Mouse (Mus musculus) C3H10T1/2 (cell line): Measurements from ENCODE around the gene Gm19402. TPM values are rescaled to one million over a fixed set of nuclear protein-coding genes. Genes with fewer than 3 reads are reported as not detected.

ENCODE experiments used
- polyA plus RNA-seq, 2 experiments: library from polyadenylated mRNA; unstranded; fragments of >200 nt; fragmentation: generic; extraction: Trizol; gene quantifications; one replicate each; pipeline ENCODE4 v1.2.1; 2012; ENCODE audit warnings: missing spikeins in 2 of 2

The Gm19402 gene
- not detected for polyA plus RNA-seq

GRCm38 (mm10) chr10:77690356-77690807, at the start of gene Gm19402:
Gm19402 (minus strand) TSS chr10:77690757.

GRCm38 (mm10) chr10:77726186-77726585, 35.6 kb upstream of the Gm19402 start, which contains the start of gene Gm10100:
Gm10100 (plus strand) TSS chr10:77726486.

GRCm38 (mm10) chr10:77720299-77720698, 29.7 kb upstream of the Gm19402 start, which contains the start of gene Krtap12-1:
Krtap12-1 (plus strand) TSS chr10:77720599.

GRCm38 (mm10) chr10:77715507-77715906, 24.9 kb upstream of the Gm19402 start, which contains the start of gene Gm10142:
Gm10142 (plus strand) TSS chr10:77715807.

GRCm38 (mm10) chr10:77711157-77711556, 20.6 kb upstream of the Gm19402 start, which contains the start of gene Gm10024:
Gm10024 (plus strand) TSS chr10:77711457.

GRCm38 (mm10) chr10:77706326-77706725, 15.8 kb upstream of the Gm19402 start, which contains the start of gene Gm10272:
Gm10272 (plus strand) TSS chr10:77706626.

GRCm38 (mm10) chr10:77697133-77697532, 6.6 kb upstream of the Gm19402 start, which contains the start of gene Gm9508:
Gm9508 (minus strand) TSS chr10:77697233.

GRCm38 (mm10) chr10:77685895-77686664, 4.5 kb downstream of the Gm19402 start, which contains the start of gene Tspear:
Tspear (plus strand) TSS chr10:77686569.

Other genes starting within 250 kb of the Gm19402 start
- 10 to 100 TPM; 40.0 to 57.6 TPM for gene Fam207a, start 175.0 kb downstream of the Gm19402 start, polyA plus RNA-seq
- gene Itgb2, start 160.5 kb downstream of the Gm19402 start, polyA plus RNA-seq, result under 1 TPM; 0.14 to 0.25 TPM
- gene Pttg1ip, start 109.0 kb downstream of the Gm19402 start, polyA plus RNA-seq, result 100 to 1,000 TPM in 1 of 2 experiments, 10 to 100 TPM in 1; 82.8 to 216 TPM
- gene Sumo3, start 84.7 kb downstream of the Gm19402 start, polyA plus RNA-seq, result 10 to 100 TPM; 76.2 to 78.6 TPM
- gene Gm49325, start 84.6 kb downstream of the Gm19402 start, polyA plus RNA-seq, result 10 to 100 TPM in 1 of 2 experiments, under 1 TPM in 1; 0.78 to 16.7 TPM
- 10 to 100 TPM; 39.0 to 44.0 TPM for gene Ube2g2, start 68.5 kb downstream of the Gm19402 start, polyA plus RNA-seq
- gene Tspear, start 4.2 kb downstream of the Gm19402 start, polyA plus RNA-seq, result not detected
- not detected for gene Gm9508, start 6.5 kb upstream of the Gm19402 start, polyA plus RNA-seq
- gene Gm10272, start 15.9 kb upstream of the Gm19402 start, polyA plus RNA-seq, result not detected
- gene Gm10024, start 20.7 kb upstream of the Gm19402 start, polyA plus RNA-seq, result not detected
- not detected for gene Gm10142, start 25.1 kb upstream of the Gm19402 start, polyA plus RNA-seq
- not detected for gene Krtap12-1, start 29.8 kb upstream of the Gm19402 start, polyA plus RNA-seq
- not detected for gene Gm10100, start 35.7 kb upstream of the Gm19402 start, polyA plus RNA-seq
- gene Gm18596, start 51.9 kb upstream of the Gm19402 start, polyA plus RNA-seq, result not detected
- gene Gm9736, start 60.6 kb upstream of the Gm19402 start, polyA plus RNA-seq, result not detected
- gene Gm3233, start 68.9 kb upstream of the Gm19402 start, polyA plus RNA-seq, result not detected
- gene Gm3238, start 80.6 kb upstream of the Gm19402 start, polyA plus RNA-seq, result not detected
- not detected for gene Gm7138, start 86.2 kb upstream of the Gm19402 start, polyA plus RNA-seq
- gene Gm3250, start 91.8 kb upstream of the Gm19402 start, polyA plus RNA-seq, result not detected
- gene Gm7137, start 97.4 kb upstream of the Gm19402 start, polyA plus RNA-seq, result not detected
- gene Gm9639, start 104.3 kb upstream of the Gm19402 start, polyA plus RNA-seq, result not detected
- not detected for gene Gm19668, start 108.4 kb upstream of the Gm19402 start, polyA plus RNA-seq
- not detected for gene Gm9507, start 121.1 kb upstream of the Gm19402 start, polyA plus RNA-seq
- not detected for gene Gm2696, start 123.9 kb upstream of the Gm19402 start, polyA plus RNA-seq
- not detected for gene Krtap10-4, start 136.3 kb upstream of the Gm19402 start, polyA plus RNA-seq
- gene Krtap10-10, start 145.2 kb upstream of the Gm19402 start, polyA plus RNA-seq, result not detected
- not detected for gene Gm36176, start 156.0 kb upstream of the Gm19402 start, polyA plus RNA-seq
- not detected for gene Gm10318, start 162.1 kb upstream of the Gm19402 start, polyA plus RNA-seq
- gene Gm3285, start 171.2 kb upstream of the Gm19402 start, polyA plus RNA-seq, result not detected
- not detected for gene Lrrc3, start 211.8 kb upstream of the Gm19402 start, polyA plus RNA-seq